Mouse (Mus musculus) thymus, adult 18-20 months (tissue): ENCODE measurements around the gene Rnf185.

Experiments used
- DNase-seq, 2 experiments: peaks; one replicate each; pipeline ENCODE4 v3.0.0; 2022; ENCODE audit warnings: mixed read lengths in 2 of 2

The Rnf185 gene

GRCm38 (mm10) chr11:3452167-3452639 is at the start of gene Rnf185:
Rnf185 (minus strand) TSS chr11:3452363.
- DNase-seq, result peak; percentile 88 to 90

- DNase-seq, result no peak
These were observed 45.1 kb upstream of the Rnf185 start for GRCm38 (mm10) chr11:3497296-3497695.

- DNase-seq, result no peak
These were observed 44.6 kb upstream of the Rnf185 start for GRCm38 (mm10) chr11:3496756-3497155.

- no peak for DNase-seq
These were observed 43.3 kb upstream of the Rnf185 start for GRCm38 (mm10) chr11:3495496-3495895.

- DNase-seq, result no peak
These were observed 42.7 kb upstream of the Rnf185 start for GRCm38 (mm10) chr11:3494857-3495256.

- no peak for DNase-seq
These were observed 40.6 kb upstream of the Rnf185 start for GRCm38 (mm10) chr11:3492748-3493147.

- no peak for DNase-seq
These were observed 36.9 kb upstream of the Rnf185 start for GRCm38 (mm10) chr11:3489036-3489435.

GRCm38 (mm10) chr11:3487952-3488570 is 35.9 kb upstream of the Rnf185 start, which contains the start of gene Pla2g3:
Pla2g3 (plus strand) TSS chr11:3488284.
- DNase-seq, result no peak

GRCm38 (mm10) chr11:3486349-3486748 is 34.2 kb upstream of the Rnf185 start:
- no peak for DNase-seq

GRCm38 (mm10) chr11:3483980-3484642 is 31.9 kb upstream of the Rnf185 start:
- no peak for DNase-seq

- DNase-seq, result no peak
These were observed 23.3 kb upstream of the Rnf185 start for GRCm38 (mm10) chr11:3475489-3475888.

GRCm38 (mm10) chr11:3474480-3475115 is 22.4 kb upstream of the Rnf185 start:
- DNase-seq, result no peak

- peak; percentile 30 to 50 for DNase-seq
These were observed 20.3 kb upstream of the Rnf185 start for GRCm38 (mm10) chr11:3472484-3472883.

GRCm38 (mm10) chr11:3471448-3471850 is 19.3 kb upstream of the Rnf185 start:
- no peak for DNase-seq

GRCm38 (mm10) chr11:3462846-3463245 is 10.7 kb upstream of the Rnf185 start:
- no peak for DNase-seq

- no peak for DNase-seq
These were observed 6.9 kb upstream of the Rnf185 start for GRCm38 (mm10) chr11:3459105-3459468.

- no peak for DNase-seq
These were observed 6.4 kb upstream of the Rnf185 start for GRCm38 (mm10) chr11:3458428-3459104.

- peak; percentile 27 to 38 for DNase-seq
These were observed 4.2 kb upstream of the Rnf185 start for GRCm38 (mm10) chr11:3456354-3456753.

- no peak for DNase-seq
These were observed 2.3 kb upstream of the Rnf185 start for GRCm38 (mm10) chr11:3454506-3454905.

GRCm38 (mm10) chr11:3453467-3453866 is 1.3 kb upstream of the Rnf185 start:
- peak in 1 of 2 experiments; percentile 14 for DNase-seq

GRCm38 (mm10) chr11:3452769-3453168 is 606 bp upstream of the Rnf185 start:
- peak in 1 of 2 experiments; percentile 17 for DNase-seq

GRCm38 (mm10) chr11:3451701-3452163 is 431 bp downstream of the Rnf185 start:
- no peak for DNase-seq

- no peak for DNase-seq
These were observed 7.3 kb downstream of the Rnf185 start for GRCm38 (mm10) chr11:3444875-3445274.
